Mouse (Mus musculus) adrenal gland, postnatal 10 days (tissue): ENCODE results near the gene Ergic1. TPM values are rescaled to one million over a fixed set of nuclear protein-coding genes. Genes with fewer than 3 reads are reported as not detected.
A peak's percentile ranks its signal among the peaks of the same experiment; 100 is the strongest.

Source experiments
- DNase-seq: peaks from one replicate; pipeline ENCODE4 v3.0.0; 2021; ENCODE audit warnings: mixed read lengths
- long read RNA-seq, 2 experiments: library from polyadenylated mRNA; stranded (forward); transcript quantifications; one replicate each; pipeline ENCODE4 v2.0.0; 2021
- total RNA-seq, 2 experiments: library from RNA; stranded (reverse); gene quantifications; 2 replicates each; pipeline ENCODE4 v1.2.3; 2021

The Ergic1 gene
- total RNA-seq: 100 to 1,000 TPM; 137 to 143 TPM
- long read RNA-seq, experiment 1, transcript Ergic1-206 (10 exons, 2,754 nt): major isoform, 38 of 57 reads
- long read RNA-seq, experiment 1, partial matches to known transcripts: 7 of 57 reads
- long read RNA-seq, experiment 1, other reads (novel, unspliced or antisense): 12 of 57 reads
- long read RNA-seq, experiment 2, transcript Ergic1-206 (10 exons, 2,754 nt): major isoform, 25 of 29 reads
- long read RNA-seq, experiment 2, partial matches to known transcripts: 2 of 29 reads
- long read RNA-seq, experiment 2, other reads (novel, unspliced or antisense): 2 of 29 reads

DNA sequence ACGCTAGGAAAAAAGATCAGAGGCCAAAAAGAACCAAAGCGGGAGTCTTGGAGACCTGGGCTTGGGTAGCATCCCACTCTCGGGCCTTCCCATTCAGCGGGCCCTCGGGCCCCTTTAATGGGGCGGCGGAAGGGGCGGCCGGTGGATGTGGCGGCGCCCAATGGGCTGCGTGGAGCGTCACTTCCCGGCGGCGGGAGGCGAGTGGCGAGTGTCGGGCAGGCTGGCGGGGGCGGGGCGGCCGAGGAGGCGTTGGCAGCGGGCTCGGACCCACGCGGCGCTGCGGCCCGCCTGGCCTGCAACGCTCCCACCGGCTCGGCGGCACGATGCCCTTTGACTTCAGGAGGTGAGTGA is at the start of gene Ergic1:
Gene Ergic1 (plus strand): TSS at position 200 of the 351 bp plus-strand sequence.
- DNase-seq: peak; percentile 97

DNA sequence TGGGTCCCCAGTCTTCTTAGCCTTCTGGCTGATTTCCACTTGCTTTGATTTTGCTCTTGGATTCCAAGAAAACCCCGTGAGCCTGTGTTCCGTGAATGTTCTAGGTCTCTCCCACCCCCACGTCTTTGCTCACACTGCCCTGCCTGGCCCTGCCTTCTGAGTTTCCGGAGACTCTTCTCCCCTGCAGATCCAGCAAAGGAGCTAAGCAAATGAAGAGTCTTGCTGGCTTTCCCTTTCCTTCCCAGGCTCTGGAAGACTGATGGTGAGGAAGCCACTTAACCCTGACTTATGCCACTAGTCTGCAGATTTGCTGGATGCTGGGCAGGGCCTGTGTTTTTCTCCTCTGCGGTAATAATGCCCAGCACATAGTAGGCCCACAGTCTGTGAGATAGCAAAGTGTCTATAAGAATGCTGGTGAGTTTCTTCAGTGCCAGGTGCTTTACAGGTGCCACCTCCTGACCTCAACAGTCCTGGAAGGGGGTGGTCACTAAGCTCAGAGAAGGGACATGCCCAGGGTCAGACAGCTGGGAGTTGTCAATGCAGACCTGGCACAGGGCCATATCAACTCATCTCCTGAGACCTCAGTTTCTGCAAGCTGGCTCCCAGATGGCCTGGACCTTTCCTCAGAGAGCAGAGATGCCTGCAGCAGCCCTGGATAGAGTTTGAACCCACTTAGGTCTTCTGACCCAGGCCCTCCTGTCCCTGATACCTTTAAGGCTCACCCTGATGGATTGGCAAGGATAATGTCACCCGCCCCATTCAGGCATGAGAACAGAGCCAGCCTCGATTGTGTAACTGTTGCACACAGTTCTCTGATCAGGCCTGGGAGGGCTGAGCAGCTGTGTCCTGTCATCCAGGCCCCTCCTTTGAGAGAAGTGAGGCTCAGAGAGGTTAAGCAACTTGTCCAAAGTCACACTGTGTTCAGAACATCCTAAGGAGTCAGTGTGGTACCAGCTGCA is 49.2 kb upstream of the Ergic1 start:
- DNase-seq: peak; percentile 58

DNA sequence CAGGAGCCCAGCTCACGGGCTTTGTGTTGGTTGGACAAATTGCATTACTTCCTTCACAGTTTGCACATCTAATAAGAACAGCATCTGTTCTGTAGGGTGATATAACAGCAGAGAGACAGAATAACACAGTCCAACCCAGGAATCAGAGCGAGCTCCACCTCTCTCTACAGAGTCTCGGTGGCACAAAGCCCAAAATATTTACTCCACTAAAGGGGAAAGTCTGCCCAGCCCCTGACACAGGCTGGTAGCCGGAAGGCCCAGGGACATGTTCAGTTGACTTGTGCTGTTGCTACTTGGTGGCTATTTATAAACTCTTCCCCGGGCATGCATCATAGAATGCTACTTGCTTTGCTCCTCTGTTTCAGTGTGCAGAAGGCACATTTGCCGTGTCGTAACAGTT is 48.3 kb upstream of the Ergic1 start:
- no peak for DNase-seq

DNA sequence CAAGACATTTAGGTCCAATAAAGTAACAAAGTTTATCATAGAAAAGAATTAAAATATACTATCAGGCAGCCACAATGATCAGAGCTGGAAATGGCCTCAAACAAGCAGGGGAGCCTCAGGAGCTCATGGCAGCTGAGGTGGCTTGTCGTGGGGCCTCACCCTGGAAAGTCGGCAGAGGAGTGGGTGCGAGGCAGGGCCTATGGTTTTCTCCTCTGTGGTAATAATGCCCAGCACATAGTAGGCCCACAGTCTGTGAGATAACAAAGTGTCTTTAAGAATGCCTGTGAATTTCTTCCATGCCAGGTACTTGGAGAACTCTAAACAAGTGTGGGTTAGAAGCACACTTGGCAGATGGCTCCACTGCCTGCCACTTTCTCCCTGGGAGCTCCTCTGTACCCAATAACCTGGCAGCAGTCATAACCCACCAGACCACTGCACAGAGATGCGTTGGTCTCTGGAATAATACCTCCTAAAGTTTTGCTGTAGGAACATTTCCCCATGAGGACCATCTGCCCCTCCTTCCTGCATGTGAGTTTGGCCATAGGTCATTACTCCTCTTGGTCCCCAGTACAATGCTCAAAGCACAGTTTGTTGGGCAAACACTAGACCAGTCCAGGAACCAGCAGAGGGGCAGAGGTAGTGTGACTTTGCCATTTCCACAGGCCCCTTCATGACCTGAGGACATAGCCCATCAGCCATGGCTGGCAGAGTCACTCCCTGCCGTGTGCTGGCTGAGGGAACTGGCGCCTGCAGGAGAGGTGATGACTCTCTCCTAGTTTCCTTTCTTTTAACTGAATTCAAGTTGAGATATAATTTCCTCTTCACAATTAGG is 47.6 kb upstream of the Ergic1 start:
- DNase-seq: no peak

DNA sequence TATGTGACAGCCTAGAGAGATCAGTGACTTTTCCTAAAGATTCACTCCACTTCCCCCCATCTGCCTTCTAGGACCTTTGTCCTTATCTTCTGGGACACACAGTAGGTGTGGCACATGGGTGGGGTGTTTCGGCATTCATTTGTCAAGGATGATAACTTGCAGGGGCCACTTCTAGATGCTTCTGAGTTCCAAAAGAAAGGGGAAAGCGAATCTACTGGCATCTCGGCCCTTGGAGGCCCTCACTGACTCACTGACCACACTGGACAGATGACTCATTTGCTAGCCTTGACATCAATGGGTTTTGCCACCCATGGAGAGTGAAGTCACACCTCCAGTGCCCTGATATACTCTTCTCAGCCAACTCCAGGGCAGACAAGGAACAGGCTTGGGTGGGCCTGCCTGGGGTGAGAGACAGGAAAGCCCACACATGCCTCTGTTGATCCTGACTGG is 46.7 kb upstream of the Ergic1 start:
- peak; percentile 67 for DNase-seq

DNA sequence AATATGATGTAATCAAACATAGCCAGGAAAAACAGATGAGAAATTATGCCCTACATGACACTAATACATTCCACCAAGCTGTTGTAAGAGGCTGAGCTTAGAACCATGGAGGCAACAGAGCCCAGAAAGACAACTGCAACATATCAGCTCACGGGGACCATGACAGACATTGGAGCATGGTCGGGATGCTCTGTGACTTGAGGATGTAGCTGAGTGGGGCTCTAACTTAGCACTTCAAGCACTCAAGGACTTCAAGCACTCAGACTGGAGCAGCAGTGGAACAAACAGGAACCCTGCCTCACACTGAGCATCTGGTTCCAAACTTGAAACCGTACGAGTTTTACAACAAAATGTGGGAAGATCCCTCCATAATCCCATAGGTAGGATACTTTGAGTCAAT is 45.6 kb upstream of the Ergic1 start:
- no peak for DNase-seq

DNA sequence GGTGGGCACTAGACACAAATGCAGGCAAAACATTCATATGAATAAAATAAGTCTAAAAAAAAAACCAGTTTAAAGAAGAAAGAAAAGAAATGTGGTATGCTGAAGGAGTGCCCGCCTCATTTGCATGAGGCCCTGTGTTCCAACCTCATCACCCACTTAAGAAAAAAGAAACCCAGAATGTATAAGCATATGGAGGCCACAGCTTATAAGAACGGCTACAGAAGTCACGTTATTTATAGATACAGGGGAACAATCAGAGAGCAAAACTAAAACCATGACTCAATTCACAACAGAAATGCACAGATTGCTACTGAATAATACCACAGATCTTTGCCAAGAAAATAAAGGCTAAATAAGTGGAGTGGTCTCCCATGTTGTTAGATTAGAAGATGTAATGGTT is 43.0 kb upstream of the Ergic1 start:
- no peak for DNase-seq

DNA sequence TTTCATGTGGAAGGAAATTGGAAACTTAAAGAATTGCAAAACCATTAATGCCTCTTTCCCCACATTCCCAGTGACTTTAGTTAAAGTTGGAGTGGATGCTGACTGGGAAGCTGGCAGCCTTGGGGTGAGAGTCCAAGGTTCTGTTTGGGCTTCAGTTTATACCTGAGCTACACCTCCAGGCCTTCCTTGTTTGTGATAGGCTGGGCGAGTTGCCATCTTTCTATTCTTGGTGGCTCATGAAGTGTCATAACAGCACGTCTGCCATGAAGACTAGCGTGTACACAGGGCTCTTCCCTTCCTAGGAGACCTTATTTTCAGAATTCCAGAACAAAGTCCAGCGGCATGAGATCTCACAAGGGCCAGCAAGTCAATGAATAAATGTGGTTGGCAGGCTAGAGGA is 38.6 kb upstream of the Ergic1 start:
- no peak for DNase-seq

DNA sequence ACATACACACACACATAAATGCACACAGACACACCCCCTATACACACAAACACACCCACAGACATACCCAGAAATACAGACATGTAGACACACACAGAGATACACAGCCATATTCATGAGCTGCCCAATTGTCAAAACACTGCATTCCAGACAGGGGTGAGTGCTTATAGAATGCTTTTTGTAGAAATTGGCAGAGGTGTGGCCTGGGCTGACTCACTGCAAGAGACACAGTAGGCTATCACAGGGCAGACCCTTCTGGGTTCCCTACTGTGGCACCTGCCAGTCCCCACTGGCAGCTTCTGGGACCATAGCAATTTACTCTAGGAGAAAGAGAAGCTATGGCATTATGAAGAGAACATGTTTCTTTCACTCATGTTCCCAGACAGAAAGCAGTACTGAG is 37.0 kb upstream of the Ergic1 start:
- DNase-seq: no peak

DNA sequence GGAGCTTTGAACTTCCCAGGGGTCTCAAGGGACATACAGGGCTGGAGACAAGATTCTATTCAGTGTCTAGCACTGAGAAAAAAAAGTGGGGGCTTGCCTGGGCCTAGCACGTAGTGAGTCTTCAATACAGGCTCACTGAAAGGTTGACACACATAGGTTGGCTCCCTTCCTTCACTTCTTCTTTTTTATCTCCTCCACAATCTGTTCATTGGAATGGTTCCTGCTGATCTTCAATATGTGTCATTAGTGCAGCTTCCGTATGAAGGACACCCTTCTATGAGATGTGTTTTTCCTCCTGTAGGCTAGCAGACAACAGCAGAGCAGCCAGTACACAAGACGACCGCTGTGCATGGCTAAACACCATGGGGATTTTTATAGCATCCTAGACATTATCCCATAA is 36.5 kb upstream of the Ergic1 start:
- DNase-seq: no peak

DNA sequence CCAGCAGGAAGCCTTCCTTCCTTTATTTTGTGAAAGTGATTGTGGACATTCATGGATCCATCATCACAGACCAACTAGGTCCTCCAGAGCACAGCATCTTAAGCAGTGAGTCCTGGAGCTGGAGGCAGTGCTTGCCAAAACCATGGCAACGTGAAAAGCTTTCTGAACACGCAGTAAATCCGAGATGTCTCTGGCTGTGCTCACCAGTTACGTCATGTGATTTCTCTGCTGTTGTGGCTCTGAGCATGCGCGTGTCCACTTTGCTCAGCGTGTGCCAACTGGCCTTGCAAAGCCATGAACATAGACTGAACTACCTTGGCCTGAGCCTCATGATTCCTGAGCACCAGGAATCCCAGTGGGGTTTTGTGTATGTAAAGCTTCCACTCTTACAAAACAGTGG is 36.0 kb upstream of the Ergic1 start:
- DNase-seq: peak; percentile 72

DNA sequence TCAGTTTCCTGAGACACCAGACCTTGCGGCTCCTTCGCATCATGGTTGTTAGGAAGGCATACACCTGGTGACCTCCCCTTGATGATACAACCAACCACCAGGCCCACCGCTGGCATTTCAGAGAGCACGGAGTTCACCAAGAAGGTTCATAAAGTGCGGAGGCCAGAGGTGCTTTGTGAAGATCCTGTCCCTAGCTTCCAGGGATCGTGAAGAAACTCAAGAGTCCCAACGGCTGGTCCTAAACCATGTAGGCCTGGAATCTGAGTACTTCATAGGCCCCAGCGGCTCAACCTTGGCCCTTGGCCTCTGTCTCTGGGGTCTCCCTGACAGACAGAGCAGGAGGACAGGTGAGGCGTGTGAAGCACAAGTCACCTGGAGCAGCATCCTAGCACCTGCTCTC is 34.0 kb upstream of the Ergic1 start:
- DNase-seq: no peak

DNA sequence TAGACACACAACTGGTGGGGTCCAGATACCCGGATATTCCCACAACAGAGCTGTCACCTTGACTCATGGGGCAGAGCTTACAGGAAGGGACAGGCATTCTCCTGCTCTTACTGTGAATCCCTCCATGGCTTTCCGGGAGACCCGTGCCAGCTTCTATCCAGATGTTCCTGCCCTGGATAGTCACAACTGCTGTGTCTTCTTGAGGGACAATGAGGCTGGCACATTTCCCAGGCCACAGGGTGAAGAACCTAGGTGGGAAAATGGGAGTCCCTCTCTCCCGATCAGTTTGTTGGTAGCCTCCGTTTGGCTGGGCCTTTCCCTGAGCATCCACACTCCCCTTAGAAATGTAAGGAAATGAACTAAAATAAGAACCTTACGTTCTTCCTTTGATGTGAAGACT is 32.5 kb upstream of the Ergic1 start:
- no peak for DNase-seq

DNA sequence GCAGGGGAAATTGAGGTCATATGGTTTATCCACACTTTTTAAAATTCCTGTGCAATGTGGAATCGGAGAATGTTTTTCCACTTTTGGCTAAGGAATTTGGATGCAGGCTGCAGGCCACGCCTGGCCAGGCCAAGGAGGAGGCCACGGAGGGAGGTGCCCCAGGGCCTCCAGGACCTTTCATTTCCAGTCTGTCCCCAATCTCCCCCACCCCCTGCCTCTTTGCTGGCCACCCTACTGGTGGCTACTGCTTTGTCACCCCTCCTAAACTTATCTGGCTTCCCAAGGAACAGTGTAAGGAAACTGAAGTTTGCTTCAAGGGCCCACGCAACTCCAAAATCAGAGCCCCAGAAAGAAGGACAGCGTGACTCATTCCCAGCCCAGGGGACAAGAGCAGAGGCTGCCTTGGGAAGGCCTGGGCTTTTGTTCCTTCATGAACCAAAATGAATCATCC is 31.5 kb upstream of the Ergic1 start:
- DNase-seq: peak; percentile 55

DNA sequence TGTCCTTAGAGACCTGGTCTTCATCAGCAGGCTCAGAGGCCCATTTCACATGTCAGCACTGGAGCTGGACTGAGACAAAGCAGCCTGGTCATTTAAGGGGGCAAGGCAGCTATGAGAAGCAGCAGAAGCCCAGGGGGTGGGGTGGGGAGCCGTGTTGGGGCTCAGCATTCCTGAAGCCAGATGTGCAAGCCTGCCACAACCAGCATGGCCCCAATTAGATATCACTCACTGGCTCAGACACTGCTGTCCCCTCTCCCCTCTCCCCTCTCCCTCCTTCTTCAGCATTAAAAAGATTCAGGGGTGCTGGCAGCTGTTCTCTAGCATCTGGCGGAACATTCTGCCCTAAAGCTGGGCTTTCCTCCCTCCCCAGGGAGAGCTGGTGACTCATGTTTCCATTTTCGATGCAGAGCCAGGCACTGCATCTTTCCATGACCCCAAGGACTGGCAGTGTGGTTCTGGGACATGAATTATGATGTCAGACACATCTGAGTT is 30.7 kb upstream of the Ergic1 start:
- peak; percentile 72 for DNase-seq

DNA sequence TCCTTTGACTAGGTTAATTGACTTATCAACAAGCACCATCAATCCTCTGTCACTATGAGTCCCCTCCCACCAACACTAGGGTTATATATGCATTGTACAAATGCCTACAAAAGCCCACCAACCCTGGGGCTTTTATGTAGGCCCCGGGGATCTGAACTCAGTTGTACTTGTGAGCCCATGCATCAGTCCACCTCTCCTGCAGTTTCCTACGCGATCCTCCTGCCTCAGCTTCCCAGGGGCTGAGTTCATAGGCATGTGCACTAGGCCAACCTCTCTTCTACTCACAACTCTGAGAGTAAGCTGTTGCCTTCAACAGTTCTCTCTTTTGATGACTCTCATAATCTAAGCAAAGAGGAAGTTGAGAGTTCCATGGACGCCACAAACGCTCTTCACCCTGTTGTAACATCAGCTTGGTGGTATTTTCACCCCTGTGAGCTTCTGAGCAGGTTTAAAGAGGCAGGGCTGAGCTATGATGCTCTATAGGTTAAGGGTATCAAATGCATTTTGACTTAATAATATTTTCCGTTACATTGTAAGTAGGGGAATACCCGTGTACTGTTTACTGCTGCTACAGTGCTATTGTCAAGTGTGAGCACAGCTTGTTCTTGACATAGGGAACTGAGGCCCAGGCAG is 29.8 kb upstream of the Ergic1 start:
- no peak for DNase-seq

DNA sequence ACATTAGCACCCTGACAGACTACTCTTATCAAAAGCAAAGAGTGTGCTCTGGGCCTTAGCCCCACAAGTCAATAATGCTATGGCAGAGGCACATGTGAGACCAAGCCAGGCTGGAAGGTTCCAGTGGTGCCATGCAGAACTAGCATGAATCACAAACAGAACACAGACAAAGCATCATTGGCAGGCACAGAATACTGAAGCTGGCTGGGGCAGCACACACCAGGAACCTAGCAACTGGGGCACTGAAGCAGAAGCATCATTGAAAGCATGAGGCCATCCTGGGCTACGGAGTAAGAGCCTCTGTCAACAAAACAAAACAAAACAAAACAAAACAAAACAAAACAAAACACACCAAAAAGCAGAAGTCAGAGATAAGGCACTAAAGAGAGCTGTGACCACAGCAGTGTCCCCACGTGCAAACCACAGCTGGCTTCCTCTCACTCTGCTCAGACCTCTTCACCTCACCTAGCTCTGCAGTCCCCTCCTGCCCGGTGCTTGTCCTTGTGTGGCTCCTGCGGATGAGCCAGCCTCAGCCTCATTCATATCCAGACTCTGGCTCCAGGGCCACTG is 28.7 kb upstream of the Ergic1 start:
- no peak for DNase-seq

DNA sequence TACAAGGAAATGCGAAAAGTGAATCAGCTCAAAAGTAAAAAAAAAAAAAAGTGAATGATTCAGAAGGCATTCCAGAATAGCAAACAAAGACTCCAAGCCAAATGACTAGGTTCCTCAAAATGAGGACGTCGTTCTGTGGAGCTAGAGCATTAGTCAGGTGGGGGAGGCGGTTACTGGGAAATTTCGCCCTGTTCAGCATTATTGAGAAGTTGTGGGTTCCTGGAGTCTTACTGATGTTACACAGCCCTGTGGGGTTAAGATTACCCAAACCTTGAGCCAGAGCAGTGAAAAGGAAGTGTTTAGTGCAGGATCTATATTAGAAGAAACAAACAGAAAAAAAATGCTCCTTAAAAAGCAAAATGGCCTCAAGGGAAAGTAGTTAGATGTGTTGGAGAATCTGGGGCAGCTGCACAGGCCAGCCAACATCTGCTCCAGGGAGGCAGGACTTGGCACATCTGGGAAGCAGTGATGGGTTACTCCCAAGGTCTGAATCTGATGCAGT is 27.4 kb upstream of the Ergic1 start:
- no peak for DNase-seq

DNA sequence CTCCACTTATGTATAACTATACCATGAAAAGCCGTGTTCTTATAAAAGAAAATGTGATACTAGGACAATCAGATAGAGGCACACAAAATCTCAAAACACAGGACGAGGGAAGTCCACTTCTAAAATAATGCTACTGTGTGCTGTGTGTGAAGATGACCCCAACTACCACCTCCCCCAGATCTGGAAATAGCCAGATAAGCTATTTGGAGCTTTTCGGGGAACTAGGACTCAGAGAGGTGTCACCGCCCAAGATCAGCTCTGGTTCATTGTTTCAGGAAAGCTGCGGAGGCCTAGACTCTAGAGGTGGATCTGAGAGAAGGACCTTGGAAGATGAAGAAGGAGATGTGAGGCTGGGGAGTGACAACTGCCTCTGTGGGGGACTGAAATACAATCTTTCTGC is 26.6 kb upstream of the Ergic1 start:
- no peak for DNase-seq

DNA sequence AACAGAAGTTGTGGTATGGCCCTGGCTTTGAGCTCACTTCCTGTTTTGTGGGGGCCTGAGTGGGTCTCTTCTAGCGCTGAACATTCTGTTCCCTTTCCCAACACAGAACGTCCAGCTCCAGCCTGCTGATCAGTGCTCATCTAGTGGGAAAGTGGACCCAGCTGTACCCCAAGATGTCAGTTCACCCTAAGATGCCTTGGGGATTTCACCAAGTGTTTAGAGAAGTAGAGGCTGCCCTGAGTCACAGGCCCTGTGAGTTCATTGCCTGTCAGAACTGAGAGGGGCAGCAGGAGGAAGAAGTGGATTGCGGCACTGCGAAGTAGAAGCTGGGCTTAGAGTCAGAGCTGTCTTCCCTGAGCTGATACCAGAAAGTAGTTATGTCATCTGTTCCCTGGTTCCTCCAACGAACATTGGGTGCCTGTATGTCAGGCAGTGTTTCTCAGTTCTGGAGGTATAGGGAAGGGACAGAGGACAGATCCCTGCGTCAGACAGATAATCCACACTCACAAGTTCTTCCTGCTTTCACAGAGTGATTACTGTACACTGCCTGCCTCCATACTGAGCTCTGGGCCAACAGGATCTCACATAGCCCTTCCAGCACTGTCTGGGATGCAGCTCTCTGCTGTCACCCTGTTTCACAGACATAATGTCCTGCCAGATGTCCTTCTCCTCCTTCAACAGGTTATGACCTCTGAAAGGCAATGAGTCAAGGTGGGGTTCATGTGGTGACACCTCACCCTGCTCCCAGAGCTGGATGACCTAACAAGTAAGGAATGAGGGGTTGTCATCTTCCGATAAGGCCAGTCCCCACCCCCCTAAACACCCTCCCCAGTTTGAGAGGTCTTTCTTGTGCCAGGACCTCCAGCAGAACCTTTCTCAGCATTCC is 25.8 kb upstream of the Ergic1 start:
- DNase-seq: no peak
